Mouse (Mus musculus): ENCODE data around the gene Spindoc. TPM values are rescaled to one million over a fixed set of nuclear protein-coding genes. Genes with fewer than 3 reads are reported as not detected.

The Spindoc gene
- polyA plus RNA-seq, 1 experiment from 2014 or later, result 22.6 TPM

GRCm38 (mm10) chr19:7421602-7422591 is 39.1 kb upstream of the Spindoc start:
- H3K4me1 ChIP-seq (ENCODE audit: control insufficient read depth, insufficient read depth, low read length), result peaks cover 69% of the 10 kb centered on the region
- H3K4me2 ChIP-seq (ENCODE audit: low read depth, low read length), result peak overlapping the region; percentile 91
- H3K36me3 ChIP-seq (ENCODE audit: control insufficient read depth, insufficient read depth, low read length), result peaks cover 38% of the 10 kb centered on the region
- peak overlapping the region; percentile 73 for H3K9ac ChIP-seq (replicated peaks; ENCODE audit: low read depth, low read length)
- H3K27me3 ChIP-seq (ENCODE audit: control insufficient read depth, insufficient read depth, low read length), result no peaks in the 10 kb centered on the region
- ATAC-seq (ENCODE audit: low read depth), result peak; percentile 36
- peak overlapping the region; percentile 39 for H3K4me3 ChIP-seq (ENCODE audit: low read depth, low read length)
- no peaks in the 10 kb centered on the region for H3K9me3 ChIP-seq (ENCODE audit: control insufficient read depth, low read length)
- peak overlapping the region; percentile 88 for H3K27ac ChIP-seq (ENCODE audit: low read depth, low read length)
- WGBS, result 9% methylated on average over 48 of the region's 48 CpGs

DNA sequence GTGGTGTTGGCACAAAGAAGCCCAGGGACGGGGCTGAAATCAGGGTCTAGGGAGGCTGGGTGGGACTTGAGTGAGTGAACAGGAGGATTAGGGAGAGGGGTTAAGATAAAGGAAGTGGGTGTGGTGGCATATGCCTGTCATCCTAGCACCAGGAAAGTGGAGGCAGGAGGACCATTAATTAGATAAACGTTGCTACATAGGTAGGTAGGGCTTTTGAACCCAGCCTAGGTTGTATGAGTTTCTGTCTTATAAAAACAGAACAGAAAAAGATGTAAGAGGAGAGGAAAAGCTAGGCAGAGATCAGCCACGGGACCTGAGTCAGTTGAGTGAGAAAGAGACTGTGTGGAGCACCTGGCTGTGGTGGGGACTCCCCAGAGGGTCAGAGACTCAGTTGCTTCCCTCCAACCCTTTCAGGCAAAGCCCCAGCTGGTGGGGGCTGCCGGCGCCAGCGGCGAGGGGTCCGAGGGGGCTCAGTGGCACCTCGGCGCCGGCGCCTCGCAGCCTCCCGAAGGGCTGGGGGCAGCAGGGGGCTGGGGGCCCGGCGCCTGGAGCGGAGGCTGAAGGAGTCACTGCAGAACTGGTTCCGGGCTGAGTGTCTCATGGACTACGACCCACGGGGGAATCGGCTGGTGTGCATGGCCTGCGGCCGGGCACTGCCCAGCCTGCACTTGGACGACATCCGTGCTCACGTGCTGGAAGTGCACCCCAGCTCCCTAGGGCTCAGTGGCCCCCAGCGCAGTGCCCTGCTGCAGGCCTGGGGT is 38.2 kb upstream of the Spindoc start:
- peaks cover 30% of the 10 kb centered on the region for H3K36me3 ChIP-seq (ENCODE audit: control insufficient read depth, insufficient read depth, low read length)
- peak overlapping the region; percentile 91 for H3K4me2 ChIP-seq (ENCODE audit: low read depth, low read length)

GRCm38 (mm10) chr19:7420108-7420507 is 37.3 kb upstream of the Spindoc start:
- H3K27me3 ChIP-seq (ENCODE audit: control insufficient read depth, insufficient read depth, low read length), result no peaks in the 10 kb centered on the region
- H3K9ac ChIP-seq (replicated peaks; ENCODE audit: low read depth, low read length), result peak overlapping the region; percentile 100
- 54% methylated on average over 12 of the region's 12 CpGs for WGBS
- no peak for ATAC-seq (ENCODE audit: low read depth)
- peak overlapping the region; percentile 91 for H3K4me2 ChIP-seq (ENCODE audit: low read depth, low read length)
- H3K4me1 ChIP-seq (ENCODE audit: control insufficient read depth, insufficient read depth, low read length), result peaks cover 73% of the 10 kb centered on the region
- H3K36me3 ChIP-seq (ENCODE audit: control insufficient read depth, insufficient read depth, low read length), result peaks cover 25% of the 10 kb centered on the region
- H3K27ac ChIP-seq (ENCODE audit: low read depth, low read length), result peak overlapping the region; percentile 99
- H3K4me3 ChIP-seq (ENCODE audit: low read depth, low read length), result peak overlapping the region; percentile 93
- H3K9me3 ChIP-seq (ENCODE audit: control insufficient read depth, low read length), result no peaks in the 10 kb centered on the region

More for the DNA sequence above, 38.2 kb upstream of the Spindoc start:
- ATAC-seq (ENCODE audit: low read depth), result no peak
- Histone ChIP-seq H3K27ac (ENCODE audit: low read depth, low read length) (peak overlapping the region; percentile 88), H3K27me3 (ENCODE audit: control insufficient read depth, insufficient read depth, low read length) (no peaks in the 10 kb centered on the region), H3K4me1 (ENCODE audit: control insufficient read depth, insufficient read depth, low read length) (peaks cover 72% of the 10 kb centered on the region), H3K4me3 (ENCODE audit: low read depth, low read length) (peak overlapping the region; percentile 39; the same call in 1 of the 2 replicates), H3K9me3 (ENCODE audit: control insufficient read depth, low read length) (no peaks in the 10 kb centered on the region), H3K9ac (replicated peaks; ENCODE audit: low read depth, low read length) (peak overlapping the region; percentile 73)
- WGBS, result 30% methylated on average over 27 of the region's 27 CpGs

DNA sequence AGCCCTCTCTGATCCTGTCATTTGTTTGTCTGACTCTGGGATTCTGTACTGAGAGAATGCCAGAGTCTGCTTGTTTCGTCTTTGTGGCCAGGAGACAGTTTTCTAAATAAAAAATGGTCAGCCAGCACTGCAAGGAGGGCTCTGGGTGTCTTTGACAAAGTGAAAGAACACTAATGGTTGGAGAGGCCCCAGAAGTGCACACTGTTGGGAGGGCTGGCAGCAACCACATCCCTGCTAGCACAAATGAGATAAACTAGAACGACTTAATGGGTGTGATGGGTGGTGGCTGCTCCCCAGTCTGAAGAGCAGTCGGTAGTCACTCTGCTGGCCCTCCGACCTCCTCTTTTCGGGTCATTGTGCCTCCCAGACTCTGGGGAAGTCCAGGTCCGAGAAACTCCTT is 36.3 kb upstream of the Spindoc start:
- WGBS, result 21% methylated on average over 6 of the region's 6 CpGs
- H3K9me3 ChIP-seq (ENCODE audit: control insufficient read depth, low read length), result no peaks in the 10 kb centered on the region
- no peak for ATAC-seq (ENCODE audit: low read depth)
- peak overlapping the region; percentile 99 for H3K27ac ChIP-seq (ENCODE audit: low read depth, low read length)
- H3K4me2 ChIP-seq (ENCODE audit: low read depth, low read length), result peak overlapping the region; percentile 91
- no peaks in the 10 kb centered on the region for H3K27me3 ChIP-seq (ENCODE audit: control insufficient read depth, insufficient read depth, low read length)
- H3K4me3 ChIP-seq (ENCODE audit: low read depth, low read length), result peak overlapping the region; percentile 93
- H3K36me3 ChIP-seq (ENCODE audit: control insufficient read depth, insufficient read depth, low read length), result peaks cover 19% of the 10 kb centered on the region
- peaks cover 63% of the 10 kb centered on the region for H3K4me1 ChIP-seq (ENCODE audit: control insufficient read depth, insufficient read depth, low read length)
- peak overlapping the region; percentile 100 for H3K9ac ChIP-seq (replicated peaks; ENCODE audit: low read depth, low read length)

- Histone ChIP-seq H3K9ac (replicated peaks; ENCODE audit: low read depth, low read length) (peak overlapping the region; percentile 100), H3K36me3 (ENCODE audit: control insufficient read depth, insufficient read depth, low read length) (peaks cover 18% of the 10 kb centered on the region), H3K9me3 (ENCODE audit: control insufficient read depth, low read length) (no peaks in the 10 kb centered on the region), H3K4me1 (ENCODE audit: control insufficient read depth, insufficient read depth, low read length) (peaks cover 54% of the 10 kb centered on the region), H3K27me3 (ENCODE audit: control insufficient read depth, insufficient read depth, low read length) (no peaks in the 10 kb centered on the region), H3K4me3 (ENCODE audit: low read depth, low read length) (peak overlapping the region; percentile 93), H3K4me2 (ENCODE audit: low read depth, low read length) (peak overlapping the region; percentile 91), H3K27ac (ENCODE audit: low read depth, low read length) (peak overlapping the region; percentile 99)
- ATAC-seq (ENCODE audit: low read depth), result peak; percentile 64
- WGBS, result under 1% methylated on average over 52 of the region's 59 CpGs
Measured at GRCm38 (mm10) chr19:7417911-7418849, 35.4 kb upstream of the Spindoc start.

DNA sequence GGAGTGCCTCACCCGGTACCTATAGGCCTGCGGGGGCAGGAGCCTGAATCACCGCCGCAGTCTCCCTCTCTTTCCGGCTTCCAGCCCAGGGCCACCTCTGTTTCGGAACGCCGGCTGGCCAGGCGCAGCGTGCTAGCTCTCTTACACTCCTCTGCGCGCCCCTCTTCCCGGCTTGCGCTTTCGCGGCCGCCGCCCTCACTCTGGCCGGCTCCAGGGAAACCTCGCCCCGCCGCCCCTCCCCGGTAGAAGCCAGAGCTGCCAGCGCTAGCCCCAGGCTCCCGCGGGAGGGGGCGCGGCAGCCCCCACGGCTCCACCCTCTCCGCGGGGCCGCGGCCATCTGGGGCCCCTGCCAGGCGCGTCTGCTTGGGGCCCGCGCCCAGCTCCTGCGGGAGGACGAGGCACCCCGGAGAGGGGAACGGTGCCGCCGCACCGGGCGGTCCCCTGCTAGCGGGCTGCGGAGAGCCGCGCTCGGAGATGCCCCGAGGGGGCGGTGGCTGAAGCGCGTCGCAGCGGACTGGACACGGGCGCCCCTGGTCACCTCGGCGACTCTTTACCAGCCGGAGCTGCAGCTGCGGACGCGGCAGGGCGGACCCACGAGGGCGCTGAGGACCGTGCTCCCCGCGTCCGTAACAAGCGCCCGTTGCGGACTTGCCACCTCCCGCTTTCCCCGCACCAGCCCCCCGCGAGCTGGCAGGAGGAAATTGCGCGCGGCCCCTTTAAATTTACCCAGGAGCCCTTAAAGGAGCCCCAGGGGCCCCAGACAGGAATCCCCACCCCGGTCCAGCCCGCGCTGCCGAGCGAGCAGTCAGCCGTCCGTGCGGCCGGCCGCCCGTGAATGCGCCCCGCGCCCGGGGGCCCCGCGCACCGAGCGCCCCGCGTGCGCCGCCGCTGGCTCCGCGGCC is 34.3 kb upstream of the Spindoc start, which contains the start of gene 2700081O15Rik:
Gene 2700081O15Rik, plus strand, starts transcription at position 792 of the 902 bp plus-strand sequence.
- Histone ChIP-seq H3K27ac (ENCODE audit: low read depth, low read length) (peak within 1 kb of the TSS; percentile 99), H3K4me2 (ENCODE audit: low read depth, low read length) (peak within 1 kb of the TSS; percentile 91), H3K9ac (replicated peaks; ENCODE audit: low read depth, low read length) (peak within 1 kb of the TSS; percentile 100), H3K4me3 (ENCODE audit: low read depth, low read length) (peak within 1 kb of the TSS; percentile 93), H3K36me3 (ENCODE audit: control insufficient read depth, insufficient read depth, low read length) (peaks cover 11% of the 10 kb centered on the region), H3K27me3 (ENCODE audit: control insufficient read depth, insufficient read depth, low read length) (no peaks in the 10 kb centered on the region), H3K4me1 (ENCODE audit: control insufficient read depth, insufficient read depth, low read length) (peaks cover 43% of the 10 kb centered on the region), H3K9me3 (ENCODE audit: control insufficient read depth, low read length) (no peaks in the 10 kb centered on the region)
- ATAC-seq (ENCODE audit: low read depth), result peak; percentile 47
- under 1% methylated on average over 94 of the region's 107 CpGs for WGBS

- WGBS, result 19% methylated on average over 22 of the region's 22 CpGs
- Histone ChIP-seq H3K4me1 (ENCODE audit: control insufficient read depth, insufficient read depth, low read length) (peaks cover 34% of the 10 kb centered on the region), H3K27me3 (ENCODE audit: control insufficient read depth, insufficient read depth, low read length) (no peaks in the 10 kb centered on the region), H3K4me3 (ENCODE audit: low read depth, low read length) (peak overlapping the region; percentile 93), H3K4me2 (ENCODE audit: low read depth, low read length) (peak overlapping the region; percentile 74), H3K27ac (ENCODE audit: low read depth, low read length) (peak overlapping the region; percentile 99), H3K36me3 (ENCODE audit: control insufficient read depth, insufficient read depth, low read length) (peaks cover 3% of the 10 kb centered on the region), H3K9ac (replicated peaks; ENCODE audit: low read depth, low read length) (peak overlapping the region; percentile 100), H3K9me3 (ENCODE audit: control insufficient read depth, low read length) (no peaks in the 10 kb centered on the region)
- ATAC-seq (ENCODE audit: low read depth), result no peak
Measured at GRCm38 (mm10) chr19:7415916-7416833, 33.4 kb upstream of the Spindoc start.
